Mouse (Mus musculus): ENCODE results near the gene Ppp3r2. TPM values are rescaled to one million over a fixed set of nuclear protein-coding genes. Genes with fewer than 3 reads are reported as not detected.
A peak's percentile ranks its signal among the peaks of the same experiment; 100 is the strongest.

Gene Ppp3r2
- polyA plus RNA-seq, 1 experiment from 2014 or later: 0.68 TPM

- 95% methylated on average over 5 of the region's 5 CpGs for WGBS
- Histone ChIP-seq H3K27me3 (ENCODE audit: control insufficient read depth, insufficient read depth, low read depth, low read length) (no peaks in the 10 kb centered on the region), H3K27ac (ENCODE audit: low read length) (no peak overlapping the region), H3K4me1 (ENCODE audit: control insufficient read depth, insufficient read depth, low read length) (no peaks in the 10 kb centered on the region), H3K4me2 (ENCODE audit: low read length) (no peak overlapping the region), H3K9me3 (replicated peaks; ENCODE audit: control insufficient read depth, low read length, poor library complexity, severe bottlenecking) (no peaks in the 10 kb centered on the region), H3K9ac (ENCODE audit: low read depth, low read length) (no peak overlapping the region), H3K36me3 (ENCODE audit: control insufficient read depth, insufficient read depth, low read length) (peaks cover 23% of the 10 kb centered on the region), H3K4me3 (ENCODE audit: low read depth, low read length) (no peak overlapping the region)
- no peak for ATAC-seq
Measured at GRCm38 (mm10) chr4:49664850-49665249, 17.0 kb downstream of the Ppp3r2 start.

GRCm38 (mm10) chr4:49662231-49662630 lies 19.6 kb downstream of the Ppp3r2 start:
- H3K27me3 ChIP-seq (ENCODE audit: control insufficient read depth, insufficient read depth, low read depth, low read length): no peaks in the 10 kb centered on the region
- no peaks in the 10 kb centered on the region for H3K4me1 ChIP-seq (ENCODE audit: control insufficient read depth, insufficient read depth, low read length)
- H3K4me2 ChIP-seq (ENCODE audit: low read length): no peak overlapping the region
- no peaks in the 10 kb centered on the region for H3K9me3 ChIP-seq (replicated peaks; ENCODE audit: control insufficient read depth, low read length, poor library complexity, severe bottlenecking)
- ATAC-seq: no peak
- no peak overlapping the region for H3K9ac ChIP-seq (ENCODE audit: low read depth, low read length)
- 87% methylated on average over 4 of the region's 4 CpGs for WGBS
- peaks cover 26% of the 10 kb centered on the region for H3K36me3 ChIP-seq (ENCODE audit: control insufficient read depth, insufficient read depth, low read length)
- no peak overlapping the region for H3K4me3 ChIP-seq (ENCODE audit: low read depth, low read length)
- H3K27ac ChIP-seq (ENCODE audit: low read length): no peak overlapping the region

- H3K27me3 ChIP-seq (ENCODE audit: control insufficient read depth, insufficient read depth, low read depth, low read length): no peaks in the 10 kb centered on the region
- no peak overlapping the region for H3K9ac ChIP-seq (ENCODE audit: low read depth, low read length)
- peaks cover 26% of the 10 kb centered on the region for H3K36me3 ChIP-seq (ENCODE audit: control insufficient read depth, insufficient read depth, low read length)
- no peaks in the 10 kb centered on the region for H3K9me3 ChIP-seq (replicated peaks; ENCODE audit: control insufficient read depth, low read length, poor library complexity, severe bottlenecking)
- no peak for ATAC-seq
- WGBS: 96% methylated on average over 9 of the region's 9 CpGs
- no peak overlapping the region for H3K4me3 ChIP-seq (ENCODE audit: low read depth, low read length)
- no peak overlapping the region for H3K4me2 ChIP-seq (ENCODE audit: low read length)
- H3K27ac ChIP-seq (ENCODE audit: low read length): no peak overlapping the region
- H3K4me1 ChIP-seq (ENCODE audit: control insufficient read depth, insufficient read depth, low read length): no peaks in the 10 kb centered on the region
Measured at GRCm38 (mm10) chr4:49661664-49662063, 20.2 kb downstream of the Ppp3r2 start.

GRCm38 (mm10) chr4:49659421-49659820 lies 22.4 kb downstream of the Ppp3r2 start:
- Histone ChIP-seq H3K27ac (ENCODE audit: low read length) (no peak overlapping the region), H3K4me3 (ENCODE audit: low read depth, low read length) (no peak overlapping the region), H3K4me2 (ENCODE audit: low read length) (no peak overlapping the region), H3K27me3 (ENCODE audit: control insufficient read depth, insufficient read depth, low read depth, low read length) (no peaks in the 10 kb centered on the region), H3K36me3 (ENCODE audit: control insufficient read depth, insufficient read depth, low read length) (peaks cover 33% of the 10 kb centered on the region), H3K9me3 (replicated peaks; ENCODE audit: control insufficient read depth, low read length, poor library complexity, severe bottlenecking) (no peaks in the 10 kb centered on the region), H3K4me1 (ENCODE audit: control insufficient read depth, insufficient read depth, low read length) (no peaks in the 10 kb centered on the region), H3K9ac (ENCODE audit: low read depth, low read length) (no peak overlapping the region)
- no peak for ATAC-seq
- WGBS: 78% methylated on average over 1 of the region's 1 CpGs

- Histone ChIP-seq H3K27ac (ENCODE audit: low read length) (no peak overlapping the region), H3K27me3 (ENCODE audit: control insufficient read depth, insufficient read depth, low read depth, low read length) (no peaks in the 10 kb centered on the region), H3K9ac (ENCODE audit: low read depth, low read length) (no peak overlapping the region), H3K4me2 (ENCODE audit: low read length) (no peak overlapping the region), H3K4me1 (ENCODE audit: control insufficient read depth, insufficient read depth, low read length) (no peaks in the 10 kb centered on the region), H3K9me3 (replicated peaks; ENCODE audit: control insufficient read depth, low read length, poor library complexity, severe bottlenecking) (no peaks in the 10 kb centered on the region), H3K4me3 (ENCODE audit: low read depth, low read length) (no peak overlapping the region), H3K36me3 (ENCODE audit: control insufficient read depth, insufficient read depth, low read length) (peaks cover 35% of the 10 kb centered on the region)
- 79% methylated on average over 2 of the region's 2 CpGs for WGBS
- no peak for ATAC-seq
Measured at GRCm38 (mm10) chr4:49639913-49640312, 41.9 kb downstream of the Ppp3r2 start.

- Histone ChIP-seq H3K4me1 (ENCODE audit: control insufficient read depth, insufficient read depth, low read length) (peaks cover 14% of the 10 kb centered on the region), H3K4me3 (ENCODE audit: low read depth, low read length) (no peak overlapping the region), H3K27me3 (ENCODE audit: control insufficient read depth, insufficient read depth, low read depth, low read length) (no peaks in the 10 kb centered on the region), H3K36me3 (ENCODE audit: control insufficient read depth, insufficient read depth, low read length) (peaks cover 27% of the 10 kb centered on the region), H3K27ac (ENCODE audit: low read length) (no peak overlapping the region), H3K9ac (ENCODE audit: low read depth, low read length) (no peak overlapping the region), H3K9me3 (replicated peaks; ENCODE audit: control insufficient read depth, low read length, poor library complexity, severe bottlenecking) (no peaks in the 10 kb centered on the region), H3K4me2 (ENCODE audit: low read length) (no peak overlapping the region)
- no peak for ATAC-seq
- WGBS: 95% methylated on average over 11 of the region's 11 CpGs
Measured at GRCm38 (mm10) chr4:49637821-49638220, 44.0 kb downstream of the Ppp3r2 start.

GRCm38 (mm10) chr4:49632139-49632481 lies 49.7 kb downstream of the Ppp3r2 start:
- H3K27me3 ChIP-seq (ENCODE audit: control insufficient read depth, insufficient read depth, low read depth, low read length): no peaks in the 10 kb centered on the region
- peaks cover 17% of the 10 kb centered on the region for H3K4me1 ChIP-seq (ENCODE audit: control insufficient read depth, insufficient read depth, low read length)
- peak; percentile 86 for ATAC-seq
- H3K27ac ChIP-seq (ENCODE audit: low read length): peak overlapping the region; percentile 85
- peak overlapping the region; percentile 72 for H3K4me3 ChIP-seq (ENCODE audit: low read depth, low read length)
- peaks cover 7% of the 10 kb centered on the region; the same call in 1 of the 2 replicates for H3K36me3 ChIP-seq (ENCODE audit: control insufficient read depth, insufficient read depth, low read length)
- H3K9me3 ChIP-seq (replicated peaks; ENCODE audit: control insufficient read depth, low read length, poor library complexity, severe bottlenecking): no peaks in the 10 kb centered on the region
- under 1% methylated on average over 30 of the region's 30 CpGs for WGBS
- H3K9ac ChIP-seq (ENCODE audit: low read depth, low read length): peak overlapping the region; percentile 81
- peak overlapping the region; percentile 88 for H3K4me2 ChIP-seq (ENCODE audit: low read length)

- WGBS: 4% methylated on average over 37 of the region's 37 CpGs
- H3K4me1 ChIP-seq (ENCODE audit: control insufficient read depth, insufficient read depth, low read length): peaks cover 17% of the 10 kb centered on the region
- H3K9me3 ChIP-seq (replicated peaks; ENCODE audit: control insufficient read depth, low read length, poor library complexity, severe bottlenecking): no peaks in the 10 kb centered on the region
- peak within 1 kb of the TSS; percentile 85 for H3K27ac ChIP-seq (ENCODE audit: low read length)
- peak within 1 kb of the TSS; percentile 81 for H3K9ac ChIP-seq (ENCODE audit: low read depth, low read length)
- no peaks in the 10 kb centered on the region for H3K27me3 ChIP-seq (ENCODE audit: control insufficient read depth, insufficient read depth, low read depth, low read length)
- ATAC-seq: peak; percentile 97
- H3K4me2 ChIP-seq (ENCODE audit: low read length): peak within 1 kb of the TSS; percentile 88
- H3K4me3 ChIP-seq (ENCODE audit: low read depth, low read length): peak within 1 kb of the TSS; percentile 72
- peaks cover 7% of the 10 kb centered on the region; the same call in 1 of the 2 replicates for H3K36me3 ChIP-seq (ENCODE audit: control insufficient read depth, insufficient read depth, low read length)
Measured at GRCm38 (mm10) chr4:49631319-49632138, 50.3 kb downstream of the Ppp3r2 start, which contains the start of gene Rnf20. Rnf20 (plus strand) TSS chr4:49632006.

GRCm38 (mm10) chr4:49628941-49629340 lies 52.9 kb downstream of the Ppp3r2 start:
- H3K27ac ChIP-seq (ENCODE audit: low read length): no peak overlapping the region
- H3K36me3 ChIP-seq (ENCODE audit: control insufficient read depth, insufficient read depth, low read length): no peaks in the 10 kb centered on the region
- no peak overlapping the region for H3K4me3 ChIP-seq (ENCODE audit: low read depth, low read length)
- H3K9me3 ChIP-seq (replicated peaks; ENCODE audit: control insufficient read depth, low read length, poor library complexity, severe bottlenecking): no peaks in the 10 kb centered on the region
- 79% methylated on average over 5 of the region's 5 CpGs for WGBS
- no peak overlapping the region for H3K9ac ChIP-seq (ENCODE audit: low read depth, low read length)
- H3K27me3 ChIP-seq (ENCODE audit: control insufficient read depth, insufficient read depth, low read depth, low read length): no peaks in the 10 kb centered on the region
- no peak for ATAC-seq
- H3K4me1 ChIP-seq (ENCODE audit: control insufficient read depth, insufficient read depth, low read length): peaks cover 12% of the 10 kb centered on the region
- H3K4me2 ChIP-seq (ENCODE audit: low read length): no peak overlapping the region

Data from midbrain, embryonic 16.5 days (tissue).